Mouse (Mus musculus) liver, adult 2 months (tissue): ENCODE results near the gene Epb41l5. TPM values are rescaled to one million over a fixed set of nuclear protein-coding genes. Genes with fewer than 3 reads are reported as not detected.

Experiments
- DNase-seq: peaks from one replicate; pipeline ENCODE4 v3.0.0-alpha.2; 2011; ENCODE audit warnings: low read depth, low spot score; ENCODE audit errors: extremely low read depth
- H3K27ac ChIP-seq: fragments of 200-500 bp; replicated peaks from 2 replicates; pipeline ENCODE4 v1.5.1; 2012; ENCODE audit warnings: low read depth, mild to moderate bottlenecking, control low read depth, inconsistent platforms, low read length; ENCODE audit not compliant: insufficient read depth
- H3K27me3 ChIP-seq: fragments of 200-500 bp; 2 replicates; pipeline ENCODE4 v1.6.1; 2012; ENCODE audit warnings: mild to moderate bottlenecking, moderate library complexity, low read length, inconsistent platforms; ENCODE audit not compliant: control insufficient read depth, insufficient read depth
- H3K36me3 ChIP-seq: fragments of 200-500 bp; 2 replicates; pipeline ENCODE4 v1.6.1; 2012; ENCODE audit warnings: low read length, inconsistent platforms; ENCODE audit not compliant: control insufficient read depth, insufficient read depth
- H3K4me1 ChIP-seq: fragments of 200-500 bp; 2 replicates; pipeline ENCODE4 v1.6.1; 2011; ENCODE audit warnings: low read length; ENCODE audit not compliant: control insufficient read depth, insufficient read depth
- H3K4me3 ChIP-seq: fragments of 200-500 bp; 2 replicates; pipeline ENCODE4 v1.5.1; 2011; ENCODE audit warnings: low read depth, mild to moderate bottlenecking, control low read depth, low read length, moderate library complexity; ENCODE audit not compliant: insufficient read depth
- H3K79me2 ChIP-seq: fragments of 200-500 bp; 2 replicates; pipeline ENCODE4 v1.6.1; 2012; ENCODE audit warnings: inconsistent platforms, mild to moderate bottlenecking, low read length, moderate library complexity; ENCODE audit not compliant: control insufficient read depth, insufficient read depth
- H3K9ac ChIP-seq: fragments of 200-500 bp; 2 replicates; pipeline ENCODE4 v1.6.1; 2012; ENCODE audit warnings: low read depth, mild to moderate bottlenecking, control low read depth, inconsistent platforms, low read length
- CTCF ChIP-seq: fragments of 200-500 bp; IDR thresholded peaks from 2 replicates; pipeline ENCODE4 v1.5.1; 2011; ENCODE audit warnings: low read depth, low read length, control low read depth
- POLR2A ChIP-seq: fragments of 200-500 bp; IDR thresholded peaks from 2 replicates; pipeline ENCODE4 v1.6.1; 2011; ENCODE audit warnings: low read length, control low read depth; ENCODE audit not compliant: insufficient read depth; ENCODE audit errors: extremely low read depth
- WGBS: fragments of 180-500 bp; shearing (Covaris S2); methylation state at CpG from one replicate; pipeline ENCODE4 v1.1.7; 2018; 5-methylcytosine and 5-hydroxymethylcytosine counted together
- polyA plus RNA-seq: library from polyadenylated mRNA; depleted of rRNA; stranded (reverse); fragments of >200 nt; gene quantifications from 2 replicates; pipeline ENCODE4 v1.2.3, GENCODE M21; 2012
- total RNA-seq: library from RNA; depleted of rRNA; stranded (reverse); fragments of >200 nt; gene quantifications from 2 replicates; pipeline ENCODE4 v1.2.3, GENCODE M21; 2014

Gene Epb41l5
- total and polyA plus RNA-seq, 2 experiments = 18.8 to 38.0 TPM

DNA sequence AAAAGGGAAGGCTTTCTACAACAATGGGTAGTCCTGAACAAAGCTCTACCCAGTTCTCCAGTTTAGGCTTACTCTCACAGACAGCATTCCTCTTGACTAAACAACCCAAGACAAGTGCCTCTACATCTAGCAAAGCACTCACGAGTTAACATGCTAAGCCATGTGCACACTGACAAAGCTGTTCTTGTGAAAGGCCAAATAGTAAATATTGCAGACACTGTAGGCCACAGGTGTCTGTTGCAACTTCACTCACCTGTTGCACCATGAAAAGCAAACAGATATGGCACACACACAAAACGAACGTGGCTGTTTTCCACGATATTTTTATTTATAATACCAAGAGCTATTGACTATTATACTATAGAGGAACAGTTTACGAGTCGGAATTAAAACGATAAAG, 18.1 kb upstream of the Epb41l5 start:
- 21% methylated on average over 7 of the region's 7 CpGs for WGBS
- H3K27ac ChIP-seq = peak overlapping the region; percentile 78
- TF ChIP-seq POLR2A = no peak
- no peak for TF ChIP-seq CTCF

DNA sequence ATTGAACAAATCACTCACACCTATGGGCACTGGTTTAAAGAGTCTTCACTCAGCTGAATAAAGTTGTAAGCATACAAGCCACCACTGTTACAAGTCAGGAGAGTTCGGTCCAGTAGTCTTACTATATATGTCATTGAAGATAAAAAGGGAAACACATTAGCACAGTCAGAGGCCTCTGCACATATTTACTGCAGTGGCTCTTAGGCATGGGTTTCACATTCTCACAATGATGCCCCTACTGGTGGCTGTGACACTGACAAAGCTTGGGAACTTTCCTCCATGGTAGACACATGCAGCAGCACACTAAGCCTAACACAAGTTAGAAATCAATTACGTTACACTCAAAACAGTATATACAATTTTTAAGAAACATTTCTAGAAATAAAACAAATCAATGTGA, 5.5 kb upstream of the Epb41l5 start:
- H3K79me2 ChIP-seq = no peaks in the 10 kb centered on the region
- no peak overlapping the region for H3K4me3 ChIP-seq
- H3K36me3 ChIP-seq = no peaks in the 10 kb centered on the region
- H3K27ac ChIP-seq = no peak overlapping the region
- DNase-seq = no peak
- no peak overlapping the region for H3K9ac ChIP-seq
- WGBS = 95% methylated on average over 2 of the region's 2 CpGs
- TF ChIP-seq CTCF = peak; percentile 10; the same call in 1 of the 2 replicates
- no peak for TF ChIP-seq POLR2A
- no peaks in the 10 kb centered on the region for H3K4me1 ChIP-seq
- H3K27me3 ChIP-seq = no peaks in the 10 kb centered on the region

More for the DNA sequence above, 18.1 kb upstream of the Epb41l5 start:
- Histone ChIP-seq H3K27me3 (no peaks in the 10 kb centered on the region), H3K36me3 (no peaks in the 10 kb centered on the region), H3K4me3 (no peak overlapping the region), H3K9ac (no peak overlapping the region), H3K79me2 (no peaks in the 10 kb centered on the region), H3K4me1 (peaks cover 4% of the 10 kb centered on the region)
- peak; percentile 96 for DNase-seq

DNA sequence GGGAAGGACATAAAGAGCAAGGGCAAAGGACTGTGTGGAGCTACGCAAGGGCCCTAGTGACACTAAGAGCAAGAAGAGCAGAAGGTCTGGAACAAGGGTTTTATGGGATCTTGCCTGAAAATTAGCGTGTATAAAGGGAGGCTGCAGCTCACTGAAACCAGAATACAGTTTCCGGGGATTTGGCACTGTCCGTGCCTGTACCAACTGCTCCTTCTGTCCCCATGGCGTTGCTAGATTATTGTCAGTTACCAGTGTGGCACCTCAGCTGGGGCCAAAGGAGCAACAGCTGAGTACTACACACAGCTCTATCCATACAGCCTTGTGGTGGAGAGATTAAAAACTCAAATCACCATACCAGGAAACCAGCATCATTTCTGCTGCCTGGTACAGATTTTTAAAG, 1.6 kb upstream of the Epb41l5 start:
- WGBS = 94% methylated on average over 5 of the region's 5 CpGs

GRCm38 (mm10) chr1:119649627-119650026, 827 bp upstream of the Epb41l5 start:
- Histone ChIP-seq H3K4me3 (no peak overlapping the region), H3K27ac (no peak overlapping the region), H3K27me3 (no peaks in the 10 kb centered on the region), H3K9ac (no peak overlapping the region), H3K4me1 (peaks cover 4% of the 10 kb centered on the region), H3K36me3 (no peaks in the 10 kb centered on the region), H3K79me2 (peaks cover 12% of the 10 kb centered on the region; the same call in 1 of the 2 replicates)
- WGBS = 95% methylated on average over 2 of the region's 2 CpGs
- TF ChIP-seq POLR2A (no peak), CTCF (no peak)
- no peak for DNase-seq

More for the DNA sequence above, 1.6 kb upstream of the Epb41l5 start:
- Histone ChIP-seq H3K27ac (no peak overlapping the region), H3K27me3 (no peaks in the 10 kb centered on the region), H3K4me1 (peaks cover 3% of the 10 kb centered on the region), H3K4me3 (no peak overlapping the region), H3K36me3 (no peaks in the 10 kb centered on the region), H3K79me2 (peaks cover 8% of the 10 kb centered on the region; the same call in 1 of the 2 replicates), H3K9ac (no peak overlapping the region)
- TF ChIP-seq CTCF (no peak), POLR2A (no peak)
- DNase-seq = no peak

DNA sequence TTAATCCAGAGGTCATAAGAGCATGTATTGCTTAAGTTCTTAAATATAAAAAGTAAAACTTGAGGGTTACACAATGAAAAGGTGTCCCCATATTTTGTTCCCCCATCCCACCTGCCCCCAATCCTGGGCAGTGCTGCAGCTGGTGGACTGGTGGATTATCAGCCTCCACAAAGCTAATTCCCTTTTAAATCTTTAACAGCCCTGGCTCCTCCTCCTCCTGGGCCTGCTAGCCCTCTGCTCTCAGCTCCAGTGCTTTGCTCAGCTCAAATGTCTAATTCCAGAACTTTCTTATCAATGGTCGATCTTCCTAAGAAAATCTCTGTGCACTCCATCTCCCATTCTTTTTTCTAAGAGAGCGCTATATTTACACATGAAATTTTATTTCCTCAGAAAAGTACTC, 2.4 kb downstream of the Epb41l5 start:
- TF ChIP-seq CTCF (no peak), POLR2A (no peak)

GRCm38 (mm10) chr1:119642367-119642766, 6.4 kb downstream of the Epb41l5 start:
- no peaks in the 10 kb centered on the region for H3K27me3 ChIP-seq
- no peak overlapping the region for H3K9ac ChIP-seq
- DNase-seq = peak; percentile 75
- WGBS = 41% methylated on average over 12 of the region's 12 CpGs
- 0 out of 2 replicates have a peak overlapping the region, but pooled peaks have one; percentile 3 for H3K27ac ChIP-seq
- peaks cover 14% of the 10 kb centered on the region; the same call in 1 of the 2 replicates for H3K79me2 ChIP-seq
- H3K4me1 ChIP-seq = peaks cover 27% of the 10 kb centered on the region
- peak; percentile 54 for TF ChIP-seq CTCF
- TF ChIP-seq POLR2A = no peak
- no peaks in the 10 kb centered on the region for H3K36me3 ChIP-seq
- no peak overlapping the region for H3K4me3 ChIP-seq

More for the DNA sequence above, 2.4 kb downstream of the Epb41l5 start:
- peak; percentile 50 for DNase-seq
- H3K4me3 ChIP-seq = no peak overlapping the region
- H3K27me3 ChIP-seq = no peaks in the 10 kb centered on the region
- H3K36me3 ChIP-seq = no peaks in the 10 kb centered on the region
- no peak overlapping the region for H3K27ac ChIP-seq
- H3K4me1 ChIP-seq = peaks cover 14% of the 10 kb centered on the region
- H3K79me2 ChIP-seq = peaks cover 18% of the 10 kb centered on the region; the same call in 1 of the 2 replicates
- no peak overlapping the region for H3K9ac ChIP-seq
- WGBS = 55% methylated on average over 2 of the region's 2 CpGs
